Mouse (Mus musculus) liver, embryonic 14.5 days (tissue): ENCODE measurements around the gene Fgfr2.

Experiments
- CTCF ChIP-seq: IDR thresholded peaks from 2 replicates; pipeline ENCODE4 v1.5.1; 2016; ENCODE audit warnings: antibody characterized with exemption, low read depth, control low read depth
- EP300 ChIP-seq: IDR thresholded peaks from 2 replicates; pipeline ENCODE4 v1.6.1; 2016; ENCODE audit warnings: antibody characterized with exemption, low read depth

- TF ChIP-seq CTCF (no peak), EP300 (no peak)
Observed at GRCm38 (mm10) chr7:130455587-130456246, 2667.4 kb downstream of the Fgfr2 start.
